Mouse (Mus musculus) cerebellum, adult 2 months (tissue): ENCODE measurements at regions not wholly inside any gene's neighbourhood (a gene's known extent, or its start where the extent isn't known, plus 50 kb on each side); places are given as distances from the start of the nearest gene placed in this dataset.

ENCODE experiments used
- CTCF ChIP-seq: fragments of 200-500 bp; IDR thresholded peaks from 2 replicates; pipeline ENCODE4 v1.5.1; 2011; ENCODE audit warnings: low read depth, mild to moderate bottlenecking, control low read depth, low read length, moderate library complexity, borderline replicate concordance; ENCODE audit not compliant: insufficient read depth
- POLR2A ChIP-seq: fragments of 200-500 bp; IDR thresholded peaks from 2 replicates; pipeline ENCODE4 v1.6.1; 2011; ENCODE audit warnings: low read length, control low read depth, borderline replicate concordance; ENCODE audit not compliant: insufficient read depth

- TF ChIP-seq CTCF (no peak), POLR2A (no peak)
Observed at GRCm38 (mm10) chr10:66871133-66871664, 224.7 kb upstream of the Jmjd1c start.
